Comparison of ENCODE assay signal across 8 mouse cellular contexts in genomic region chr19:8711506-8711905, GRCm38 (mm10). TPM values are rescaled to one million over a fixed set of nuclear protein-coding genes. Genes with fewer than 3 reads are reported as not detected.
DNase-seq lines count a peak whose midpoint lies in the region; ATAC-seq and TF ChIP-seq lines count a peak whose summit lies in the region.

No protein-coding gene starts in this region.

- ATAC-seq in embryonic facial prominence, embryonic 14.5 days (ENCODE audit: low read depth): no peak
- no peak for ATAC-seq in neural tube, embryonic 15.5 days (ENCODE audit: low FRiP score)
- no peak for ATAC-seq in inflammation-experienced regulatory T-cells, adult 6 months

- H3K9me3 ChIP-seq in embryonic facial prominence, embryonic 14.5 days (ENCODE audit: control insufficient read depth, low read length): no peaks in the 10 kb centered on the region
- H3K9me3 ChIP-seq in neural tube, embryonic 15.5 days (replicated peaks): no peaks in the 10 kb centered on the region

- no peak for DNase-seq in lung, adult 2 months
- DNase-seq in lung, postnatal 4 days: no peak
- peak; percentile 62 for DNase-seq in embryonic facial prominence, embryonic 14.5 days (ENCODE audit: low spot score)
- peak; percentile 31 for DNase-seq in kidney, postnatal 14 days
- DNase-seq in urinary bladder, adult 18-20 months (ENCODE audit: low spot score in 2 of 2): no peak
- no peak for DNase-seq in layer of hippocampus, adult 9-10 months (ENCODE audit: low spot score)

- peak overlapping the region; percentile 73 for H3K4me2 ChIP-seq in embryonic facial prominence, embryonic 14.5 days (ENCODE audit: low read depth, low read length)
- H3K4me2 ChIP-seq in neural tube, embryonic 15.5 days: peak overlapping the region; percentile 68

- no peaks in the 10 kb centered on the region for H3K27me3 ChIP-seq in embryonic facial prominence, embryonic 14.5 days (replicated peaks; ENCODE audit: control insufficient read depth, insufficient read depth, low read length)
- no peaks in the 10 kb centered on the region for H3K27me3 ChIP-seq in neural tube, embryonic 15.5 days (replicated peaks)

- H3K36me3 ChIP-seq in embryonic facial prominence, embryonic 14.5 days (ENCODE audit: control insufficient read depth, insufficient read depth, low read length): peaks cover 58% of the 10 kb centered on the region
- H3K36me3 ChIP-seq in neural tube, embryonic 15.5 days: peaks cover 52% of the 10 kb centered on the region

- no peak for TF ChIP-seq POLR2A in lung, adult 2 months (IDR thresholded peaks at IDR 0.05; ENCODE audit: borderline replicate concordance, extremely low read depth, low read depth, low read length)

- H3K27ac ChIP-seq in embryonic facial prominence, embryonic 14.5 days (replicated peaks; ENCODE audit: low read depth, low read length): peak overlapping the region; percentile 94
- no peak overlapping the region for H3K27ac ChIP-seq in neural tube, embryonic 15.5 days (replicated peaks)

- no peak for TF ChIP-seq CTCF in lung, adult 2 months (IDR thresholded peaks at IDR 0.05; ENCODE audit: insufficient read depth, low read length)

- H3K4me1 ChIP-seq in lung, adult 2 months (ENCODE audit: control insufficient read depth, insufficient read depth, low read length): peaks cover 16% of the 10 kb centered on the region
- H3K4me1 ChIP-seq in embryonic facial prominence, embryonic 14.5 days (ENCODE audit: control insufficient read depth, insufficient read depth, low read length): peaks cover 19% of the 10 kb centered on the region
- H3K4me1 ChIP-seq in neural tube, embryonic 15.5 days: peaks cover 40% of the 10 kb centered on the region

- 18% methylated on average over 4 of the region's 4 CpGs for whole genome bisulfite sequencing in lung, adult 2 months
- WGBS in embryonic facial prominence, embryonic 14.5 days: 61% methylated on average over 4 of the region's 4 CpGs
- 84% methylated on average over 4 of the region's 4 CpGs for WGBS in neural tube, embryonic 15.5 days

- peak overlapping the region; percentile 93 for H3K9ac ChIP-seq in embryonic facial prominence, embryonic 14.5 days (ENCODE audit: low read depth, low read length)
- H3K9ac ChIP-seq in neural tube, embryonic 15.5 days (replicated peaks): no peak overlapping the region; the same call in 1 of the 2 replicates

- H3K4me3 ChIP-seq in lung, adult 2 months (replicated peaks; ENCODE audit: extremely low read depth, low read depth, low read length): peak overlapping the region; percentile 69
- peak overlapping the region; percentile 89 for H3K4me3 ChIP-seq in embryonic facial prominence, embryonic 14.5 days (ENCODE audit: low read depth, low read length)
- H3K4me3 ChIP-seq in neural tube, embryonic 15.5 days (replicated peaks): peak overlapping the region; percentile 72

RNA-seq across cellular contexts. Expression of gene Slc3a2, which starts 11.7 kb away (rescaled TPM):
- polyA plus RNA-seq in lung, adult 2 months (2012; rRNA removed): 263 and 265 TPM in 2 replicates
- 100 and 107 TPM in 2 replicates for polyA plus RNA-seq in embryonic facial prominence, embryonic 14.5 days (2014; fragmentation: Nextera tagmentation; extraction: Ambion mirVana)
- 158 and 159 TPM in 2 replicates for polyA plus RNA-seq in neural tube, embryonic 15.5 days (2015; fragmentation: Nextera tagmentation; extraction: Ambion mirVana)
- polyA plus RNA-seq in inflammation-experienced regulatory T-cells, adult 6 months (2017; shearing (Covaris generic)): 10 to 100 TPM; 60.5 to 74.4 (median 68.9) TPM

RNA-seq across cellular contexts. Expression of gene Wdr74, which starts 24.1 kb away (rescaled TPM):
- polyA plus RNA-seq in lung, adult 2 months (2012; rRNA removed): 19.5 and 21.3 TPM in 2 replicates
- 76.6 and 80.1 TPM in 2 replicates for polyA plus RNA-seq in embryonic facial prominence, embryonic 14.5 days (2014; fragmentation: Nextera tagmentation; extraction: Ambion mirVana)
- 91.0 and 95.2 TPM in 2 replicates for polyA plus RNA-seq in neural tube, embryonic 15.5 days (2015; fragmentation: Nextera tagmentation; extraction: Ambion mirVana)
- 10 to 100 TPM; 38.0 to 71.7 (median 66.5) TPM for polyA plus RNA-seq in inflammation-experienced regulatory T-cells, adult 6 months (2017; shearing (Covaris generic))

RNA-seq across cellular contexts. Expression of gene 1700092M07Rik, which starts 29.0 kb away (rescaled TPM):
- polyA plus RNA-seq in lung, adult 2 months (2012; rRNA removed): not detected in 2 replicates
- polyA plus RNA-seq in embryonic facial prominence, embryonic 14.5 days (2014; fragmentation: Nextera tagmentation; extraction: Ambion mirVana): 0.85 and 1.9 TPM in 2 replicates
- 1.5 and 2.2 TPM in 2 replicates for polyA plus RNA-seq in neural tube, embryonic 15.5 days (2015; fragmentation: Nextera tagmentation; extraction: Ambion mirVana)
- polyA plus RNA-seq in inflammation-experienced regulatory T-cells, adult 6 months (2017; shearing (Covaris generic)): 1 to 10 TPM in 1 of 3 experiments, not detected in 2; 1.8 TPM

RNA-seq across cellular contexts. Expression of gene Stx5a, which starts 29.7 kb away (rescaled TPM):
- polyA plus RNA-seq in lung, adult 2 months (2012; rRNA removed): 79.0 and 88.0 TPM in 2 replicates
- polyA plus RNA-seq in embryonic facial prominence, embryonic 14.5 days (2014; fragmentation: Nextera tagmentation; extraction: Ambion mirVana): 140 and 142 TPM in 2 replicates
- 124 and 127 TPM in 2 replicates for polyA plus RNA-seq in neural tube, embryonic 15.5 days (2015; fragmentation: Nextera tagmentation; extraction: Ambion mirVana)
- polyA plus RNA-seq in inflammation-experienced regulatory T-cells, adult 6 months (2017; shearing (Covaris generic)): 100 to 1,000 TPM in 2 of 3 experiments, 10 to 100 TPM in 1; 91.6 to 140 (median 134) TPM

RNA-seq across cellular contexts. Expression of gene Nxf1, which starts 45.4 kb away (rescaled TPM):
- polyA plus RNA-seq in lung, adult 2 months (2012; rRNA removed): 61.4 and 85.3 TPM in 2 replicates
- polyA plus RNA-seq in embryonic facial prominence, embryonic 14.5 days (2014; fragmentation: Nextera tagmentation; extraction: Ambion mirVana): 152 and 171 TPM in 2 replicates
- polyA plus RNA-seq in neural tube, embryonic 15.5 days (2015; fragmentation: Nextera tagmentation; extraction: Ambion mirVana): 127 and 140 TPM in 2 replicates
- 100 to 1,000 TPM; 130 to 193 (median 160) TPM for polyA plus RNA-seq in inflammation-experienced regulatory T-cells, adult 6 months (2017; shearing (Covaris generic))

Comparison
In these comparisons a context has a peak if more than half of its experiments do, and no peak if none do; other contexts are left out.
1. DNase-seq: peak in embryonic facial prominence, embryonic 14.5 days (single experiment) and kidney, postnatal 14 days (single experiment); none in lung, adult 2 months (single experiment), lung, postnatal 4 days (0 of 2), urinary bladder, adult 18-20 months (0 of 2) and layer of hippocampus, adult 9-10 months (single experiment).
2. Peak in every context shown above with its lines, with median percentiles within 50 percentile points of each other: H3K4me3 ChIP-seq.